Mouse (Mus musculus) heart, embryonic 12.5 days (tissue): ENCODE measurements at regions not wholly inside any gene's neighbourhood (a gene's known extent, or its start where the extent isn't known, plus 50 kb on each side); places are given as distances from the start of the nearest gene placed in this dataset.

Source experiments
- ATAC-seq: fragments of 200-750 bp; cut with Nextera tagmentation; 2 replicates; pipeline ENCODE4 v1.8.0; 2017; ENCODE audit warnings: moderate TSS enrichment, moderate library complexity; ENCODE audit not compliant: insufficient number of reproducible peaks, low FRiP score
- H3K27ac ChIP-seq: fragments of 300-500 bp; sonication (generic); 2 replicates; pipeline ENCODE4 v1.5.1; 2016; ENCODE audit warnings: mild to moderate bottlenecking, moderate library complexity; ENCODE audit not compliant: poor library complexity, severe bottlenecking
- H3K27me3 ChIP-seq: fragments of 300-500 bp; sonication (generic); replicated peaks from 2 replicates; pipeline ENCODE4 v1.6.1; 2016; ENCODE audit warnings: mild to moderate bottlenecking, moderate library complexity
- H3K36me3 ChIP-seq: fragments of 300-500 bp; sonication (generic); 2 replicates; pipeline ENCODE4 v1.6.1; 2016; ENCODE audit warnings: mild to moderate bottlenecking, moderate library complexity
- H3K4me1 ChIP-seq: fragments of 300-500 bp; sonication (generic); replicated peaks from 2 replicates; pipeline ENCODE4 v1.6.1; 2016; ENCODE audit warnings: mild to moderate bottlenecking
- H3K4me2 ChIP-seq: fragments of 300-500 bp; sonication (generic); 2 replicates; pipeline ENCODE4 v1.6.1; 2016; ENCODE audit warnings: mild to moderate bottlenecking, moderate library complexity
- H3K4me3 ChIP-seq: fragments of 300-500 bp; sonication (generic); 2 replicates; pipeline ENCODE4 v1.5.1; 2016; ENCODE audit warnings: mild to moderate bottlenecking
- H3K9ac ChIP-seq: fragments of 300-500 bp; sonication (generic); 2 replicates; pipeline ENCODE4 v1.6.1; 2016; ENCODE audit warnings: mild to moderate bottlenecking, moderate library complexity
- H3K9me3 ChIP-seq: fragments of 300-500 bp; sonication (generic); replicated peaks from 2 replicates; pipeline ENCODE4 v1.6.1; 2016; ENCODE audit warnings: mild to moderate bottlenecking, moderate library complexity
- WGBS: fragments of 180-500 bp; shearing (Covaris S2); methylation state at CpG from one replicate; pipeline ENCODE4 v1.1.7; 2016; 5-methylcytosine and 5-hydroxymethylcytosine counted together

DNA sequence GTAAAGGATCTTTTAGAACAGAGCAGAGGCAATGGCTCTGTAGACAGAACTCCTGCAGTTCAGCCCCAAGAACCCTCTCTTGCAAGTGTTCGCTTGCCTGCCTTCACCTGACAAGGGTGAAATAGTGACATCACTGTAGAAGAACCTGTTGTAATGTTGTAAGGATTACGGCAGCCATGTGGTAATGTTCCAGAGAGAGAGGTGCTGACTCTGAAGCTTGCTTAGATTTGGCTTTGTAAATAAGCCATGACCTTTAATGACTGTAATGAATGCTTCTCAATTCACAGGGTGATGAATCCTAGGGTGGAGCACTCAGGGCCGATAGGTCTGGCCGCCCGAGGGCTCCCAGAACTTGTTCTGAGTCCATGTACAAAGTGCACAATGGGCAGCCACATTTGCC is 230.2 kb downstream of the Irx1 start:
- 85% methylated on average over 5 of the region's 5 CpGs for WGBS
- Histone ChIP-seq H3K9me3 (no peaks in the 10 kb centered on the region), H3K27ac (no peak overlapping the region), H3K36me3 (no peaks in the 10 kb centered on the region), H3K9ac (no peak overlapping the region), H3K4me1 (no peaks in the 10 kb centered on the region), H3K4me3 (no peak overlapping the region), H3K27me3 (no peaks in the 10 kb centered on the region), H3K4me2 (no peak overlapping the region)
- no peak for ATAC-seq

DNA sequence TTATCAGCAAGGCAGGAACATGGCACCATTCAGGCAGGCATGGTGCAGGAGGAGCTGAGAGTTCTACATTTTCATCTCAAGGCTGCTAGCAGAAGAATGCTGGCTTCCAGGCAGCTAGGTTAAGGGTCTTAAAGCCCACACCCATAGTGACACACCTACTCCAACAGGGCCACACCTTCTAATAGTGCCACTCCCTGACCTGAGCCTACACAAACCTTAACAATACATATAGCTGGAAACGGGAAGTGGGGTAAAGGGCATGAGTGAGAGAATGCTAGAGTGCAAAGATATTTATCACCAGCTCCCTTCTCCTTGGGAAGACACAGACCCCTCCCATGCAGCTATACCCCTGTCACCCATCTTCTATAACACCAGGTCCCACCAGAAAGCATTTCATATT is 230.6 kb downstream of the Irx1 start:
- Histone ChIP-seq H3K27me3 (no peaks in the 10 kb centered on the region), H3K9ac (no peak overlapping the region), H3K36me3 (no peaks in the 10 kb centered on the region), H3K27ac (no peak overlapping the region), H3K9me3 (no peaks in the 10 kb centered on the region), H3K4me1 (no peaks in the 10 kb centered on the region), H3K4me3 (no peak overlapping the region), H3K4me2 (no peak overlapping the region)
- ATAC-seq, result no peak
- 86% methylated on average over 1 of the region's 1 CpGs for WGBS

DNA sequence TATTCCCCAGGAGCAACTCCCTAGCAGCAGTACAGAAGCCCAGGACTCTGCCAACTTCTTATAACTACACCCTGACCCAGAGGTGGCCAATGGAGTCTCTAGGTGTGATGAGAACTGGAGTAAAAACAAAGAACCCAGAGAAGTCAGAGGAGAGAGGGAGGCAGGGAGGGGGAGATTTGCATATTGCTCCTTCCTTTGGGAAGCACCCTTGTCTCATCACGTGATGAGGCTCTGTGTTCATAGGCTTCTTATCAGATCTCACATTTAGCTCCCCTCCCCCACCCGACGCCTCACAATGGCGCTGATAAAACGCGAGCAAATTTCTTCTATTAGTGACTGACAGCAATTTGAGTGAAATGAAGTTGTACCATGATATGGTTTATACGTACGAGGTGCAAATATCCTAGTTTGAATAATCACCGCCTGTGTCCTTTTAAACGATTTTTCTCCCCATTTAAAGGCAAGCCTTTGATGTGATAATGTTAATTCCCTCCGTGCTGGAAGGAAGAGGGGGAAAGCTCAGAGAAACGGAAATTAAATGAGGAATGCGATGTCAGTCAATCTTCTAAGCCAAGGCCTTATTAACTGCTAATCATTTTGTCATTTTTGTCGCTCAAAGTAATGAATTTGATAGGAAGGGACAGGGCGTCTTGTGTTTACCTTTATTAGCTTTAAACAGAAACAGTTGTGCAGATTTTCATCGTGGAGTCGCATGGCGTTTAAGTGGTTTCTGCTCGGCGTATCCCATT is 273.3 kb downstream of the Irx1 start:
- H3K9me3 ChIP-seq, result no peaks in the 10 kb centered on the region
- no peaks in the 10 kb centered on the region for H3K36me3 ChIP-seq
- peaks cover 4% of the 10 kb centered on the region; the same call in 1 of the 2 replicates for H3K4me1 ChIP-seq
- H3K27ac ChIP-seq, result no peak overlapping the region
- no peak overlapping the region for H3K9ac ChIP-seq
- H3K4me2 ChIP-seq, result no peak overlapping the region
- H3K4me3 ChIP-seq, result no peak overlapping the region
- no peak for ATAC-seq
- no peaks in the 10 kb centered on the region; the same call in 1 of the 2 replicates for H3K27me3 ChIP-seq
- 31% methylated on average over 20 of the region's 20 CpGs for WGBS

DNA sequence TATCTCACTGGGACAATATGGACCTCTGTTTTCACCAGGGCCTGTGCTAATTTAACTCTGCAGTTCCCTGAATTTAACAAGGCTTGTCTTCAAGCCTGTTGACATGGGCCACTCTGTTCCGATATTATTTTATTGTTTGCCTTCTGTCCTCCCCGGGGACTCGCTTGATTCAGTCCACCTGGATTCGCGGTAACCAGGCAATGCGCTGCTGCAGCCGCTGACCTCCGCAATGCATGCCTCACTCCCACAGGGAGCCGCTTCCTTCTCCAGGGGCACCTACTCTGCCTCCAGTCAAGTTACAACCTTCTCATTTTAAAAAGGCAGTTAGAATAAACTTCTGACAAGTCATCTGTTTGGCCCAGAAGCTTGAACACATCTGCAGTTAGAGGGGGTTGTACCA is 274.3 kb downstream of the Irx1 start:
- H3K27ac ChIP-seq, result no peak overlapping the region
- no peaks in the 10 kb centered on the region; the same call in 1 of the 2 replicates for H3K27me3 ChIP-seq
- no peak for ATAC-seq
- H3K4me1 ChIP-seq, result peaks cover 4% of the 10 kb centered on the region; the same call in 1 of the 2 replicates
- no peaks in the 10 kb centered on the region for H3K36me3 ChIP-seq
- H3K4me3 ChIP-seq, result no peak overlapping the region
- no peak overlapping the region for H3K4me2 ChIP-seq
- WGBS, result 57% methylated on average over 9 of the region's 9 CpGs
- 0 out of 2 replicates have a peak, but pooled peaks cover 3% of the 10 kb centered on the region for H3K9me3 ChIP-seq
- no peak overlapping the region for H3K9ac ChIP-seq

DNA sequence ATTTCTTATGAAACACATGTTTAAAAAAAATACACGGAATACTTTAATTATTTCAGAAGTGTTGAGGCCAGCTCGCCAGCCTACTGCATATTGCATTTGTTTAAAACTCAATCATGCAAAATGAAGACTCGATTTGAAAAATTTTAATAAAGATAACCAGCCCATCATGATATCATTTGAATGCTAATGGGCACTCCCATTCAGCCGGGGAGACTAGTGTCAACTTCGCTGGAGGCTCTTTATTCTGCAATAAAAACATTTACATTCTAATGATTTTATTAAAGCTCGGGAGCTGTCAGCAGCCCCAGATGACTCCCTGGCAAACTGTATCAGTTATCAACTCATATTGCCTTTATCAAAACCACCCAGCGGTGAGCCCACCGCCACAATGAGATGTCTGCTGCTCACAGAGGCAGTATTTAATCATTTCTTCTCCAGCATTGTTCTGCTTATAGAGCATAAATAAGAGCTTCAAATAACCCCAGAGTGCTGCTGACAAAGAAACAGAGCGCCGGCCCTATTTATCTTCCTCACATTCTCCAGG is 287.4 kb downstream of the Irx1 start:
- H3K9ac ChIP-seq, result no peak overlapping the region
- ATAC-seq, result no peak
- no peaks in the 10 kb centered on the region for H3K27me3 ChIP-seq
- H3K4me2 ChIP-seq, result no peak overlapping the region
- H3K9me3 ChIP-seq, result no peaks in the 10 kb centered on the region
- 77% methylated on average over 10 of the region's 10 CpGs for WGBS
- no peak overlapping the region for H3K27ac ChIP-seq
- H3K4me3 ChIP-seq, result no peak overlapping the region
- no peaks in the 10 kb centered on the region for H3K36me3 ChIP-seq
- H3K4me1 ChIP-seq, result no peaks in the 10 kb centered on the region

DNA sequence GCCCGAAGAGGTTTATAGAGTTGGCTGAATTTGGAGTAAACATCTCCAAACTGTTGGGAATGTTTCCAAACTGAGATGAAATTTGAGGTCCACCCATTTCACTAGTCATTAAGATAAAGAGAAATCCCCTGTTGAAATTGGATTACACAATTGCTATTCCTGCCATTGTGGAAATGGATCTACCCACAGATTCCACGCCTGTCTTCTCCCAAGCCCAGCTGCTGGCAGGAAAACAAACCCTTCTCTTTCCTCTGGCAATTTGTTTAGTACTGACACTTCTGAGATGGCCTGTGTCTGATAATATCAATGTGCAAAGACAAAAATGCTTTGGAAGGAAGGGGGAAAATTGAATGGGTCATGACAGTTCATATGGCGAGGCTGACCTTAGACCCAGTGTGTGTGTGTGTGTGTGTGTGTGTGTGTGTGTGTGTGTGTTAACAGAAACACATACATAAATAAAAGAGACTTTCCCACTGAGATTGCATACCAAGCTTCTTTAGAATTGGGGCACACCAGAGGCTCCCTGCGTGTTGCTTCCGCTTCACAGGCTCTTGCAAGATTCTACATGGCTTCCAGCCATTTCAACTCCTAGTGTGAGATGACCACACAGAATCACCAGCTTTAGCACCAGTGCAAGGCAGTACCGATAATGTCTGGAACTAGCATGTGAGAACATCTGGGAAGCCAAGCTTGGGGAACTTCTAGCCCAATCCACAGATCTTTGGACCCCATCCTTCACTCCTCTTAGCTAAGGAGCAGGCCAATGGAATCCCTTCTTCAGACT is 293.4 kb downstream of the Irx1 start:
- Histone ChIP-seq H3K4me2 (no peak overlapping the region), H3K4me1 (no peaks in the 10 kb centered on the region), H3K27ac (no peak overlapping the region), H3K9ac (no peak overlapping the region), H3K27me3 (no peaks in the 10 kb centered on the region), H3K36me3 (no peaks in the 10 kb centered on the region), H3K9me3 (no peaks in the 10 kb centered on the region), H3K4me3 (no peak overlapping the region)
- no peak for ATAC-seq
- WGBS, result 85% methylated on average over 6 of the region's 6 CpGs

DNA sequence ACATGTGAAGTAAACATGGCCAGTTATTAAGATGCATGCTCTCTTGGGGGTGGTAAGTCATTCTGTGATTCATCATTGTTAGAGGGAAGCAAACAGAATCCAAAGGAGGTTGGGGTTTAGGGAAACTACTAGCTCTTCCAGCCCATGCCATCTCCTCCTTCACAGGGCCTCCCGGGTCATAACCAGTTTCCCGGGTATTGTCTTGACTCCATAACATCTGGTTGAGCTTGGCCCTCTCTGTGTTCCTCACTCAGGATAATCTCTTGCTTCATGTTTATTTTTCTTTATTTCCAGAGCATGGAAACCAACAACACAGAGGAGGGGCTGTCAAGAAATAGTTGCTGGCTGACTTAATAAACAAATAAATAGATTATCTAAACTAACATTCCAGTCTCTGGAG is 295.3 kb downstream of the Irx1 start:
- Histone ChIP-seq H3K27ac (no peak overlapping the region), H3K4me1 (no peaks in the 10 kb centered on the region), H3K36me3 (no peaks in the 10 kb centered on the region), H3K27me3 (no peaks in the 10 kb centered on the region), H3K9ac (no peak overlapping the region), H3K9me3 (no peaks in the 10 kb centered on the region), H3K4me2 (no peak overlapping the region), H3K4me3 (no peak overlapping the region)
- ATAC-seq, result no peak
- 65% methylated on average over 2 of the region's 2 CpGs for WGBS

DNA sequence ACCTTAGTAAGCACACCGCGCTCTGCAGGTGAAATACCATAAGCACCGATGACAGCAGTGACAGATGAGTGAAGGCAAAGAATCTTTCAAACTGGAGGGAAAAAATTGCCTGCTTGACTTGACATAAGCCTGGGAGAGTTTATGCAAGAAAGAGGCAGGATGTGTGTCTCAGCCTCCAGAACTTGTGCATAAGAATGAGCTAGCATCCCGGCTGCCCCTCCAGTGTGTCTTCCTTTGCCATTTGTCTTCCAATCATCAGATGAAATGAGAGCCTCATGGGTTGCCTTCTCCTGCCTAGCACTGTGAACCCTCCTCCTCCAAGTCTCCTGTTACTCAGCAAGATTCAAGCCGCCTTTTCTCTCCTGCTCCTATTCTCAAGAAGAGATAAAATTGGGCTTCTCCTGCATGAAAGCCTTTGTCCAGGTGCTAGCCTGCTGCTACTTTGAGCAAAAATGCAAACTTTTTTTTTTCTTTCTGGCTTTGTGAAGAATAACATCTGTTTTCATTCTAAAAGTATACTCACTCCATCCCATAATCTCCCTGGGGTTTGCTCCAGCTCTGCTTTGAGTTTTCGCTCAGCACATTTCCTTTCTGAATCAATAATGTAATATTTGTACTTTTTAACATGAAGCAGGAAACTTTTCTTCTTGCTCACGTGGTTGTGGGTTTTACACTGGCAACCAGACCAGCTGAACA is 298.2 kb downstream of the Irx1 start:
- H3K4me3 ChIP-seq, result no peak overlapping the region
- H3K36me3 ChIP-seq, result no peaks in the 10 kb centered on the region
- H3K9me3 ChIP-seq, result no peaks in the 10 kb centered on the region
- ATAC-seq, result no peak
- H3K9ac ChIP-seq, result no peak overlapping the region
- no peaks in the 10 kb centered on the region for H3K4me1 ChIP-seq
- H3K4me2 ChIP-seq, result no peak overlapping the region
- H3K27ac ChIP-seq, result no peak overlapping the region
- 63% methylated on average over 7 of the region's 7 CpGs for WGBS
- H3K27me3 ChIP-seq, result no peaks in the 10 kb centered on the region

DNA sequence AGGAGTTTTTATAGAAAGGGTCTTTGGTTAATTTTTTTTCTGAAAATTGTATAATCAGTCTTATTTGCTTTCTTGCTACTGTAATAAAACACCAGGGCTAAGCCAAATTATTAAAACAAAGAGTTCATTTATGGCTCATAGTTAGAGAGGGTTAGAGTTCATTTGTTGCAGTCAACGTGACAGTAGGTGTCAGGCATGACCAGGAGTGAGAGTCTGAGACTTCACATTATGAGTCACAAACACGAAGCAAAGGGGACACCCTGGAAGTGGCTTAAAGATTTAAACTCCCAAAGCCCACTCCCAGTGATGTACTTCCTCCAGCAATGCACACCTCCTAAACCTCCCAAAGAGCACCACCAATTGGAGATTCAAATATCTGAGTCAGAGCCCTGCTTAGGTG is 305.6 kb downstream of the Irx1 start:
- H3K4me2 ChIP-seq, result no peak overlapping the region
- WGBS, result 68% methylated on average over 2 of the region's 2 CpGs
- no peak for ATAC-seq
- H3K36me3 ChIP-seq, result no peaks in the 10 kb centered on the region
- H3K9ac ChIP-seq, result no peak overlapping the region
- H3K4me3 ChIP-seq, result no peak overlapping the region
- no peaks in the 10 kb centered on the region for H3K27me3 ChIP-seq
- no peaks in the 10 kb centered on the region for H3K9me3 ChIP-seq
- peaks cover 7% of the 10 kb centered on the region; the same call in 1 of the 2 replicates for H3K4me1 ChIP-seq
- no peak overlapping the region for H3K27ac ChIP-seq

DNA sequence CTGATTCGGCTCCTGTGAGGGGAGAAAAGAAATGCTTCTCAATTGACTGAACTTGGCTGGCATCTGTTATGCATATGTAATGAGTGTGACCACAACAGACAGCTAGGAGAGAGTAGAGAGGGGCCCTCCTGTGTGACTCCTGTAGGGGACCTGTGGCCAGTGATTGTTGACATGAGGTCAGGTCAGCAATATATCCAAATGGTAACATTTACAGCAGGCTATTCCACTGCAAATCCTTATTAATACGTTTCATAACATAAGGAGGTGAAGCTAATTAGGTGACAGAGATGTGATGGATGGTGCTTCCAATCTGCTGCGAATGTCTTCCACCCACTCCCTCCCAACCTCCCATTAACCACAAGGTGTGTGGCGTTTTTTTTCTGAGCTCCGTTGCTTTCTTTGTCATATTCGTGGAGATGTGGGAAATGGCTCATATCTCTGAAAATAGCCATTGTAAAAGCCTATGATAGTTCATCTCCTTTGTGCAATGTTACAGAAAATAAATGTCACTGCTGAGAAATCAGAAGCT is 309.5 kb downstream of the Irx1 start:
- Histone ChIP-seq H3K27me3 (no peaks in the 10 kb centered on the region), H3K4me1 (peaks cover 16% of the 10 kb centered on the region), H3K4me2 (no peak overlapping the region), H3K9ac (no peak overlapping the region), H3K9me3 (no peaks in the 10 kb centered on the region), H3K36me3 (no peaks in the 10 kb centered on the region), H3K4me3 (no peak overlapping the region), H3K27ac (no peak overlapping the region)
- no peak for ATAC-seq
- WGBS, result 67% methylated on average over 6 of the region's 6 CpGs
